8 mouse cellular contexts compared by ENCODE assay signal in the genomic region with DNA sequence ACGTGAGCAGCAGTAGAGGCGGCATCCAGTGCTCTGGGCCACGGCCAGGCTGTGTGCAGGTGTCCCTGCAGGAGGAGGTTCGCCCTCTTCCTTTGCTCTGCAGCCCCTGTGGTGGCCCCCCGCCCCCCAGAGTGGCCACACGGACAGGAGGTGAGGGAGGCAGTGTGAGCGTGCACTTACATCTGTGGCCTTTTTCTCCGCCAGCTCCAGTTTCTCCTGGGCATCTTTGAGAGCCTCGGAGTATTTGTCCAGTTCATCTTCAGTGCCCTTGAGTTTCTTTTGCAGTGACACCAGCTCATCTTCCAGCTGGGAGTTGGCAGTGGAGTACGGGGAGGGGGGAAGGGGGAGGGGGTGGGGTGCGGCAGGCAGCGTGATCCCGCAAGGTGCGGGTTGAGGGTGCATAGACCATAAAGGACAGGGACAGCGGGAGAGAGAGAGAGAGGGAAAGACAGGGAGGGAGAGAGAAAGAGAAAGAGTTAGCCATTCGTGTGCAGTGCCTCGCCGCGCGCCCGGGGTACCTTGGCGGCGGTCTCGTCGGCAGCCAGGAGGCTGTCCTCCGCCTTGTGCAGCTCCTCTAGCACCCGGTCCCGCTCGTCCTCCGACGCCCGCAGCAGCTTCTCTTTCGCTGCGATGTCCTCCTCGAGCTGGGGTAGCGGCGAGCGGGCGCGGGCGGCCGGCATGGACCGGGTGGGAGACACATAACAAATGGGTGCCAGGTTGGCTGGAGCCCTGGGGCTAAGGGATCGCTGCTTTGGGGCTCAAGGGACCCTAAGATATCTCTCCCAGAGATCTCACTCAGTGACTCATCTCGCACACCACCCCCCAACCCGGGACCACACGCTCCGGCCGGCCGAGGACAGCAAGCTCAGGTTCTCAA. TPM values are rescaled to one million over a fixed set of nuclear protein-coding genes. Genes with fewer than 3 reads are reported as not detected.
DNase-seq lines count a peak whose midpoint lies in the region; ATAC-seq lines count a peak whose summit lies in the region.

No protein-coding gene starts in this region.

- H3K27ac ChIP-seq in hindbrain, embryonic 10.5 days: peak overlapping the region; percentile 84
- H3K27ac ChIP-seq in liver, embryonic 16.5 days (ENCODE audit: low read length): no peak overlapping the region

- H3K36me3 ChIP-seq in hindbrain, embryonic 10.5 days: no peaks in the 10 kb centered on the region
- H3K36me3 ChIP-seq in liver, embryonic 16.5 days (ENCODE audit: control insufficient read depth, insufficient read depth): no peaks in the 10 kb centered on the region

- H3K4me1 ChIP-seq in hindbrain, embryonic 10.5 days (replicated peaks): peaks cover 52% of the 10 kb centered on the region
- peaks cover 7% of the 10 kb centered on the region for H3K4me1 ChIP-seq in liver, embryonic 16.5 days (ENCODE audit: control insufficient read depth, low read depth, low read length)

- H3K4me3 ChIP-seq in hindbrain, embryonic 10.5 days: peak overlapping the region; percentile 65
- peak overlapping the region; percentile 50 for H3K4me3 ChIP-seq in liver, embryonic 16.5 days (ENCODE audit: low read depth, low read length)

- no peaks in the 10 kb centered on the region for H3K9me3 ChIP-seq in hindbrain, embryonic 10.5 days
- H3K9me3 ChIP-seq in liver, embryonic 16.5 days (replicated peaks; ENCODE audit: control insufficient read depth, low read length): no peaks in the 10 kb centered on the region

- H3K9ac ChIP-seq in liver, embryonic 16.5 days (ENCODE audit: low read depth, low read length): 0 out of 2 replicates have a peak overlapping the region, but pooled peaks have one; percentile 29

- H3K27me3 ChIP-seq in hindbrain, embryonic 10.5 days (ENCODE audit: insufficient read depth, poor library complexity, severe bottlenecking): peaks cover 62% of the 10 kb centered on the region
- peaks cover 71% of the 10 kb centered on the region for H3K27me3 ChIP-seq in liver, embryonic 16.5 days (ENCODE audit: control insufficient read depth, insufficient read depth, low read depth, low read length)

- WGBS in hindbrain, embryonic 10.5 days: 1% methylated on average over 50 of the region's 50 CpGs
- WGBS in liver, embryonic 16.5 days (ENCODE audit: insufficient replicate concordance): under 1% methylated on average over 50 of the region's 50 CpGs

- no peak for ATAC-seq in liver, embryonic 16.5 days (ENCODE audit: low read depth)

- DNase-seq in heart, adult 11 months: peak; percentile 94
- no peak for DNase-seq in heart, adult 8-10 months (ENCODE audit: low spot score)
- DNase-seq in B cell, adult 2 months: peak; percentile 37 to 47
- DNase-seq in cerebellum, postnatal 25 days: peak; percentile 38 to 48
- DNase-seq in hindbrain, embryonic 10.5 days (ENCODE audit: low spot score): peak; percentile 49
- no peak for DNase-seq in natural killer cell, adult 2 months (ENCODE audit: low spot score in 2 of 2)
- DNase-seq in layer of hippocampus, adult 9-11 months: no peak

- peak overlapping the region; percentile 63 for H3K4me2 ChIP-seq in liver, embryonic 16.5 days (ENCODE audit: low read depth, low read length)

RNA-seq across cellular contexts. Expression of gene Tpm1, which starts 1.4 kb away (rescaled TPM):
- total RNA-seq in heart, adult 8-10 months (2022): over 10,000 TPM in 3 of 4 experiments, 1,000 to 10,000 TPM in 1; 9,382 to 12,072 (median 10,190) TPM
- polyA plus RNA-seq in hindbrain, embryonic 10.5 days (2016; fragmentation: Nextera tagmentation; extraction: Ambion mirVana): 293 and 315 TPM in 2 replicates
- polyA plus RNA-seq in liver, embryonic 16.5 days (2015; fragmentation: Nextera tagmentation; extraction: Ambion mirVana): 122 and 145 TPM in 2 replicates

Comparison
In these comparisons a context has a peak if more than half of its experiments do, and no peak if none do; other contexts are left out.
1. DNase-seq: peak in heart, adult 11 months (single experiment), B cell, adult 2 months (2 of 2), cerebellum, postnatal 25 days (2 of 2) and hindbrain, embryonic 10.5 days (single experiment); none in heart, adult 8-10 months (single experiment), natural killer cell, adult 2 months (0 of 2) and layer of hippocampus, adult 9-11 months (single experiment).